Mouse (Mus musculus): ENCODE measurements around the gene Rln1.

DNA sequence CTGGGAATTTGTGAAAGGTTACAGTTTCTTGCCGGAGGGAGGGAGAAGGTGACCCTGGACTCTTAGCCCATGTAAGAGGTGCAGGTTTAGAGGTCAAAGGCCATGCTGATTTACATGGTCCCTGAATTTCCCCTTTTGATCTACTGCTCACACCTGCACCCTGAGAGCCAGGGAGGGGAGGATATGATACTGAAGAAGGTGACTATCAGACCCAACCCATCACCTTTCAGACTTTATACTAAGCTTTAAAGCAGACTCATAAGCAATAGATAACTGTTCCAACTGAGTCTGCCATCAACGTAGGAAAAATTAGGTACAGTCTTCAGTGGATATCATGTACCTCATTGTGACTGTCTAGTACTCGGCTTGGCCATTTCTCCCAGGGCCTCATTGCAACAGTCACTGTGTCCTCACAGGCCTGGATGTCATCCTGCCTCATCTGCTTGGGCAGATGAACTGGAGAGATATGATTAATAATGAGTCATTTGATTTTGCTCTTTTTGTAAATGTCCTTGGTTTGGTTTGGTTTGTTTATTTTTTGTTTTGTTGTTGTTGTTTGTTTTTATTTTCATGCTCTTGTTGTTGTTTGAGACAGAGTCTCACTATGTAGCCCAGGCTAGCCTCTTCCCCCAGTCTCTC is 34.3 kb upstream of the Rln1 start:
- TF ChIP-seq CTCF (conservative IDR thresholded peaks at IDR 0.05; ENCODE audit: insufficient read depth, insufficient read length, low read depth, low read length) (no peak), POLR2A (IDR thresholded peaks at IDR 0.05; ENCODE audit: low read depth, low read length) (no peak)
